Mouse (Mus musculus) gastrocnemius, postnatal 14 days (tissue): Measurements from ENCODE around the gene Gbgt1. TPM values are rescaled to one million over a fixed set of nuclear protein-coding genes. Genes with fewer than 3 reads are reported as not detected.

Source experiments
- DNase-seq: peaks from one replicate; pipeline ENCODE4 v3.0.0; 2021; ENCODE audit warnings: mixed read lengths
- intact Hi-C: fragments of 180-260 bp; cut with DNase I; formaldehyde crosslinking; loops from one replicate; pipeline ENCODE4 v1.15.1; 2025; ENCODE audit warnings: low total_unique reads
- total RNA-seq, 2 experiments: library from RNA; stranded (reverse); gene quantifications; 2 replicates each; pipeline ENCODE4 v1.2.3; 2021

The Gbgt1 gene
- total RNA-seq, 2 experiments from 2014 or later: 1.7 to 1.9 TPM

DNA sequence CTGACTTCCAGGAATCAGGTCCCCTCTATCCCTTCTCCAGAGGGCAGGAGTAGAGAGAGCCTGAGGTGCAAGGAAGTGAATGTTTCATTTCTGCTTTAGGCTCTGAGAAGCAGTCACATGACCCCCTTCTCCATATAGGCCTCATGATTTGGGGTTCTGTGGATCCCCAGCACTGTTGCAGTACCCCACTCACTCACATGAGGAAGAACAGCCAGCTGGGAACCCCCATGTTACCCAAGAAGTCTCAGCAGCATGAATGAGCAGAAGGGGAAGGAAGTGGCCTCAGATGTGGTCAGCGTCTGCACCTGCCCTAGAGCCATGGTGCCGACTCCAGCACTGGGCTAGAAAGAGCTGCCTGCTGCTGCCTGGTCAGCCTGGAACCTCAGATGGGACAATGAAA lies 43.3 kb downstream of the Gbgt1 start:
- DNase-seq: no peak
- intact Hi-C loops: no loop called here

DNA sequence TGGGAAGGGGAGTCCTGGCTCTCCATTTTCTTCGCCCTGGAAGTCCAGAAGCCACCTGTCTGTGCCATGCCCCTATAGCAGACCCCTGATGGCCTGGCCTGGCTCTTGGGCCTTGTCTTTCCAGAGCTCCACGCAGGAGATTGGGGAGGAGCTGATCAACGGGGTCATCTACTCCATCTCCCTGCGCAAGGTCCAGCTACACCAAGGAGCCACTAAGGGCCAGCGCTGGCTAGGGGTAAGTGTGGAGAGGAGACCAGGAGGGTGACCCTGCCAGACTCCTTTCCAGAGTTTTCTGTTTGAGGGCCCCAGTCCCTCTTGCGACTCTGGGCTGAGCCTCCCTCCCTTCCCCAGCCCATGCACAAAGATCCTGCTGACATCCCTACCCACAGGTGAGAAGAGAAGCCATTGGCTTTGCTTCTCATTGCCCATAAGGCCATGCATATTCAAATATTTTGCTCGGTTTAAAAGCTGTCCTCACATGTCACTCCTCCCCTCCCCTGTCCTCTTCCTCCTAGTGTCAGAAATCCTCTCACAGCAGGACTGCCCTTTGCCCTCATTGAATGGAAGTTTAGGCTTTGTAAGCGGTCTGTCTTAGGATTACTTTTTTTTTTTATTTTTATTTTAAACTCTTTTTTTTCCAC lies 44.0 kb downstream of the Gbgt1 start:
- DNase-seq: no peak
- intact Hi-C loops: no loop called here

GRCm38 (mm10) chr2:28543894-28544293 lies 47.2 kb downstream of the Gbgt1 start:
- no peak for DNase-seq
- intact Hi-C loops: no loop called here

GRCm38 (mm10) chr2:28545976-28546375 lies 49.3 kb downstream of the Gbgt1 start:
- DNase-seq: no peak
- intact Hi-C loops: no loop called here

DNA sequence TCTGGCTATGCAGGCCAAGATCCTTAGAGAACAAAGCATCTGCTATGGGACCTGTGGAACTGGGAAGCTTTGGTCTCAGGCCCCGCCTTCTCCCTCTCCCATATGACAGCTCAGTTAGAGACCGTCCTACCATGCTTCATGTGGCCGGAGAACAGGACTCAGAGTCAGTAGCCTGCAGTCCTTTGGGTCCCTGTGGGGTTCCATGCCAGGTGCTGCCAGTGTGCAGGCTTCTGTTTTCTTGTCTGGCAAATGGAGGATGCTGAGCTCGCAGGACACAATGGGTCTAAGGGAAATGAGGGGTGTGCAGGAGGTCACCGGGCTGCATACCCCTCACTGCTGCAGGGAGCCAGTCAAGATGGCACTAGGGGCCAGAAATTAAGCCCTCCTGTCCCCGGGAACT lies 49.9 kb downstream of the Gbgt1 start:
- intact Hi-C loops: no loop called here
- no peak for DNase-seq

DNA sequence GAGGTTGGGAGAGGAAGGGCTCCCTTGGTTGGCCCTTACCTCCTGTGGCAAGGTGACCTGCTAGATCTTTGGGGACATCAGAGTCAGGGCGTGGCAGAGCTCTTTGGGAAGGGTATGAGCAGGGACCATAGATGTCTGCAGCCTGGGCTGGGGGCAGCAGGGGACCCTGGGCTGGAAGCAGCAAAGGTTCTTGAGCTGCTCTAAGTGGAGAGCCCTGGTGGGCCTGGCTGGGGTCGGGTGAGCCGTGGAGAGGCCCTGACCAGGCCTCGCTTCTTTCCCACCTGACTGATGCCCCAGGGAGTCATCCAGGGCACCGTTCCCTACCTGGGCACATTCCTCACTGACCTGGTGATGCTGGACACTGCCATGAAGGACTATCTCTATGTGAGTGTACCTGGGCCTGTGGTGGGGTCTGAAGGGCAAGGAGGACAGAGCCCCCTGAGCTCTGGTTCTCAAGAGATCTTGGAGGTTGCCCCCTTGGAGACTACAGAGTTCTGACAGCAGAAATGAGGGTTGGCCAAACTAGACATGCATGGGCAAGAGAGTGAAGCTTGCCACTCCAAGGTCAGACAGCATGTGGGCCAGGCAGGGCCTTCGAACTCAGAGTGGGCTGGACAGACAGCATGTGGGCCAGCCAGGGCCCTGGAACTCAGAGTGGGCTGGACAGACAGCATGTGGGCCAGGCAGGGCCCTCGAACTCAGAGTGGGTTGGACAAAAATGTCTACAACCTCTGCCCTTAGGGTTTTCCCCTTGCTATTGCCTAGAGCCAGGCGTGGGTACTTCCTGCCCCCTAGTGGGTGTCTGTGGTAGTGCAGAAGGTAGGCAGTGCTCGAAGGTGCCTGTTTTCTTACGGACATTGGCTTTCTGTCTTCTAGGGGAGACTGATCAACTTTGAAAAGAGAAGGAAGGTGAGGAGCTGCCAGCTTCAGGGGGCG lies 50.8 kb downstream of the Gbgt1 start:
- peak; percentile 81 for DNase-seq
- intact Hi-C loops: loop anchor here (2.0 kb wide), 1 partner anchor 31 kb away; no protein-coding TSS in a partner anchor

DNA sequence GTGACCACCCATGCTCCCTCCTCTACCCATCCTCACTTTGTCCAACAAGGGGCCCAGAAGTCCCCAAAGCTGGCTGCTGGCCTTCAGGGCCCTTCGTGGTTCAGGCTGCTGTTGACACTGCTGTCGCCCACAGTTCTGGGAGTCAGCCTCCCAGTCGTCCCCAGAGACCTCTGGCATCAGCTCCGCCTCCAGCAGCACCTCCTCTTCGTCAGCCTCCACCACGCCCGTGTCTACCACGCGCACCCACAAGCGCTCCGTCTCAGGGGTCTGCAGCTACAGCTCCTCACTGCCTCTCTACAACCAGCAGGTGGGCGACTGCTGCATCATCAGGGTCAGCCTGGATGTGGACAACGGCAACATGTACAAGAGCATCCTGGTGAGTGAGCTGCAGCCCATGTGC lies 52.5 kb downstream of the Gbgt1 start:
- intact Hi-C loops: loop anchor here (2.0 kb wide), 1 partner anchor 32 kb away; no protein-coding TSS in a partner anchor
- DNase-seq: no peak

- DNase-seq: no peak
- intact Hi-C loops: no loop called here
These were observed 55.6 kb downstream of the Gbgt1 start for GRCm38 (mm10) chr2:28552301-28552700.

Other genes with a start within 250 kb of the Gbgt1 start
- gene Ppp1r26, start 50.1 kb upstream of the Gbgt1 start, total RNA-seq: 1 to 10 TPM; 1.5 to 2.7 TPM
- gene 1700007K13Rik, start 30.6 kb upstream of the Gbgt1 start, total RNA-seq: under 1 TPM in 1 of 2 experiments, not detected in 1; 0.55 TPM
- 10 to 100 TPM; 25.3 to 28.5 TPM for gene Mrps2, start 28.8 kb upstream of the Gbgt1 start, total RNA-seq
- under 1 TPM in 1 of 2 experiments, not detected in 1; 0.90 TPM for gene Gm10134, start 9.2 kb downstream of the Gbgt1 start, total RNA-seq
- 10 to 100 TPM; 17.1 to 25.3 TPM for gene Ralgds, start 16.2 kb downstream of the Gbgt1 start, total RNA-seq
- gene Cel, start 66.5 kb downstream of the Gbgt1 start, total RNA-seq: not detected
- gene Gtf3c5, start 86.9 kb downstream of the Gbgt1 start, total RNA-seq: 1 to 10 TPM; 7.1 to 7.4 TPM
- gene Gfi1b, start 125.1 kb downstream of the Gbgt1 start, total RNA-seq: not detected
- 10 to 100 TPM; 16.5 to 19.5 TPM for gene Tsc1, start 144.3 kb downstream of the Gbgt1 start, total RNA-seq
- not detected for gene Spaca9, start 202.8 kb downstream of the Gbgt1 start, total RNA-seq
- gene Ak8, start 203.3 kb downstream of the Gbgt1 start, total RNA-seq: not detected